Mouse (Mus musculus): ENCODE data around the gene Mrpl39. TPM values are rescaled to one million over a fixed set of nuclear protein-coding genes. Genes with fewer than 3 reads are reported as not detected.

The Mrpl39 gene
- polyA plus RNA-seq, 2 experiments = 39.1 to 46.1 TPM

DNA sequence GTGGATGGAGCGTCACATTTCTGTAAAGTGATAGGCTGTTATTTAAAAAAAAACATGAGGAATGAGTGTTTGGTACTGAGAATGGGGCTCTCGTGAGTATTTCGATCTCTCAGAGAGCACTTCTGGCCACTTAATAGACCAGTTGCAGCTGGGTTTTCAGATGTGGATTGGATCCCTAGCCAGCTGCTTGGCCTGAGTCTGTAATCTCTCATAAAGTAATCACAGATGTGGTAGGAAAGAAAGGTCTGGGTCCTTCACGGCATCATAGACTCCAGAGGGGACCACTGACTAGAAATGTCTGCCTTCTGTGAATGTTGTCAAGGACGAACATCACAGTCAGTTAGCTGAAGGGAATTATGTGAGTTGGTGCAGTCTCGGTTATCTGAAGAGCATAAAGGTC lies 42.9 kb upstream of the Mrpl39 start:
- H3K4me3 ChIP-seq (replicated peaks; ENCODE audit: low read length) = no peak overlapping the region
- peaks cover 17% of the 10 kb centered on the region for H3K27me3 ChIP-seq (ENCODE audit: control insufficient read depth, insufficient read depth, low read length)
- peaks cover 3% of the 10 kb centered on the region; the same call in 1 of the 2 replicates for H3K4me1 ChIP-seq (ENCODE audit: control insufficient read depth, insufficient read depth, low read length)
- H3K4me2 ChIP-seq (replicated peaks; ENCODE audit: low read depth, low read length, severe bottlenecking) = no peak overlapping the region
- TF ChIP-seq POLR2A (IDR thresholded peaks at IDR 0.05; ENCODE audit: borderline replicate concordance, extremely low read depth, insufficient read depth, insufficient read length) = no peak
- no peak for ATAC-seq (ENCODE audit: low FRiP score, low read depth)
- H3K36me3 ChIP-seq (ENCODE audit: control insufficient read depth, insufficient read depth, low read length) = no peaks in the 10 kb centered on the region
- no peaks in the 10 kb centered on the region for H3K9me3 ChIP-seq (ENCODE audit: control insufficient read depth, low read length)
- WGBS = 62% methylated on average over 6 of the region's 6 CpGs
- DNase-seq (ENCODE audit: low spot score) = no peak
- H3K9ac ChIP-seq (ENCODE audit: low read depth, low read length, severe bottlenecking) = no peak overlapping the region
- no peak overlapping the region for H3K27ac ChIP-seq (replicated peaks; ENCODE audit: low read depth, low read length)

DNA sequence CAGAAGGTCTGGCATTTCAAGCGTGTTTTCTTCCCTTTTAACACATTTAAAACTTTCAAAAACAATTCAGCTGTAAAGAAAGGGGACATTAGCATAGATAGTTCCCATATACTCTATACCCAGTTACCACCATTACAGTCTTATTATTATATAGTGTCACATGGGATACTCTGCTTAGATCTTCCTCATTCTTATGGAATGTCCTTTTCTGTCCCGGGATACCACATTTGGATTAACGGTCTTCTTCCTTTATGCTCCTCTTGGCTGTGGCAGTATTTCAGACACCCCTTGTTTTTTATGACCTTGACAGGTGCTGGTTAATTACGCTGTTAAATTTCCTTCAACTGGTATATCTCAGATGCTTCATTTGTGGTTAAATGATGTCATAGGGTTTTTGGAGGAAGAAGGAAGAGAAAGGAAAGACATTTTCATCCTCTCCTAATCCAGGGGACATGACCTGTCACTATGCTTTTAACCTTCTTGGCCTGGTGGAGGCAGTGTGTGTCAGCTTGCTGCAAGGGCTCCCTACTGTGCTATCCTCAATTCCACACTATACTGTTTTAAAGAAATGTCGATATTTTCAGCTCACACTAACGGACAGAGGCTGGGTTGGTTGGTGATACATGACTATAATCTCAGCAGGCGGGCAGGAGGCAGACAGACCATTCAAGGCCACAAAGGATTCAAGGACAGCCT lies 40.7 kb upstream of the Mrpl39 start:
- no peak overlapping the region for H3K4me3 ChIP-seq (replicated peaks; ENCODE audit: low read length)
- H3K36me3 ChIP-seq (ENCODE audit: control insufficient read depth, insufficient read depth, low read length) = no peaks in the 10 kb centered on the region
- no peak overlapping the region for H3K4me2 ChIP-seq (replicated peaks; ENCODE audit: low read depth, low read length, severe bottlenecking)
- WGBS = 50% methylated on average over 7 of the region's 7 CpGs
- no peak overlapping the region for H3K27ac ChIP-seq (replicated peaks; ENCODE audit: low read depth, low read length)
- peaks cover 7% of the 10 kb centered on the region; the same call in 1 of the 2 replicates for H3K4me1 ChIP-seq (ENCODE audit: control insufficient read depth, insufficient read depth, low read length)
- DNase-seq (ENCODE audit: low spot score) = no peak
- H3K27me3 ChIP-seq (ENCODE audit: control insufficient read depth, insufficient read depth, low read length) = peaks cover 17% of the 10 kb centered on the region
- H3K9ac ChIP-seq (ENCODE audit: low read depth, low read length, severe bottlenecking) = no peak overlapping the region
- ATAC-seq (ENCODE audit: low FRiP score, low read depth) = no peak
- no peak for TF ChIP-seq POLR2A (IDR thresholded peaks at IDR 0.05; ENCODE audit: borderline replicate concordance, extremely low read depth, insufficient read depth, insufficient read length)
- H3K9me3 ChIP-seq (ENCODE audit: control insufficient read depth, low read length) = no peaks in the 10 kb centered on the region

DNA sequence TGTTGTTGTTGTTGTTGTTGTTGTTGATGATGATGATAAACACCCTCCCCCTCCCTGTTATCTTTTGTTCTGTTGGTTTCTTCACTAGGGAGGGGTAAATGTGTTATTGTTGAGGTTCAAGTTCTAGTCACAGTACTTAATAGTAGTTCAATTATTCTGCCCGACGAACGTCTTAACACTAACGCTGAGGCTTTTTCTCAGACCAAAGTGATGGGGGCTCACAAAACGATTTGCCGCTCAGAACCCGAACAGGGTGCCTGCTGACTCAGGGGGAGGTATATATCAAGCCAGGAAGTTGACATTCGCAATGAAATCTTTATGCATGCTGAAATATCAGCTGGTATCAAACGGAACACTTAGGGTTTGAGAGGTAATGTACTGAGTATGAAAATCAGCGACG lies 39.8 kb upstream of the Mrpl39 start:
- DNase-seq (ENCODE audit: low spot score) = no peak
- TF ChIP-seq POLR2A (IDR thresholded peaks at IDR 0.05; ENCODE audit: borderline replicate concordance, extremely low read depth, insufficient read depth, insufficient read length) = no peak

DNA sequence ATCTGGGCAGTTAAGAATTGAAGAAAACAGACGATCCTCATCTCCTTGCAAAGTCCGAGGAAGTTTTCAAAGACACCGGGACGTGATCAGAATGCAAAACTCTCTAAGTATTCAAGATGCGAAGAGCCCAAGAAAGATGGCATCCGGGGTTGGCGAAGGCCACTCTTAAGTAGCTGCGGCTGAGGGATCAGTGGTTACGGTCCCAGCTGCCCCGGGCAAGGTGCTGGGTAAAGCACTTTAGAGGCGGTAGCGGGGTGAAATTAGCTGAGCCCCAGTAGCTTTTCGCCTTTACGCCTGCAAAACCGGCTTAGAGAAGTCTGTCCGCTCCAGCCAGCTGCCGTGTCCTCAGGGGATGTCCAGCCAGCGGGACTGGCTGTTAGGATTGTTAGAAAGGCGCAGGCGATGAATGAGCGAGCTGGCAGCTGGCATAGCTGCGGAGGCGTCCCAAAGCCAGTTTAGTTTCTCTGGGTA lies 39.3 kb upstream of the Mrpl39 start:
- H3K9ac ChIP-seq (ENCODE audit: low read depth, low read length, severe bottlenecking) = peak overlapping the region; percentile 51
- H3K9me3 ChIP-seq (ENCODE audit: control insufficient read depth, low read length) = no peaks in the 10 kb centered on the region
- WGBS = under 1% methylated on average over 23 of the region's 23 CpGs
- H3K27me3 ChIP-seq (ENCODE audit: control insufficient read depth, insufficient read depth, low read length) = peaks cover 17% of the 10 kb centered on the region
- no peak overlapping the region for H3K27ac ChIP-seq (replicated peaks; ENCODE audit: low read depth, low read length)
- DNase-seq (ENCODE audit: low spot score) (peak; percentile 64), ATAC-seq (ENCODE audit: low FRiP score, low read depth) (peak; percentile 32; the same call in 1 of the 2 replicates)
- peak overlapping the region; percentile 62 for H3K4me3 ChIP-seq (replicated peaks; ENCODE audit: low read length)
- no peak for TF ChIP-seq POLR2A (IDR thresholded peaks at IDR 0.05; ENCODE audit: borderline replicate concordance, extremely low read depth, insufficient read depth, insufficient read length)
- peak overlapping the region; percentile 91 for H3K4me2 ChIP-seq (replicated peaks; ENCODE audit: low read depth, low read length, severe bottlenecking)
- H3K36me3 ChIP-seq (ENCODE audit: control insufficient read depth, insufficient read depth, low read length) = no peaks in the 10 kb centered on the region
- peaks cover 7% of the 10 kb centered on the region; the same call in 1 of the 2 replicates for H3K4me1 ChIP-seq (ENCODE audit: control insufficient read depth, insufficient read depth, low read length)

More for the DNA sequence above, 39.8 kb upstream of the Mrpl39 start:
- Histone ChIP-seq H3K9me3 (ENCODE audit: control insufficient read depth, low read length) (no peaks in the 10 kb centered on the region), H3K4me2 (replicated peaks; ENCODE audit: low read depth, low read length, severe bottlenecking) (peak overlapping the region; percentile 91), H3K36me3 (ENCODE audit: control insufficient read depth, insufficient read depth, low read length) (no peaks in the 10 kb centered on the region), H3K27ac (replicated peaks; ENCODE audit: low read depth, low read length) (no peak overlapping the region), H3K27me3 (ENCODE audit: control insufficient read depth, insufficient read depth, low read length) (peaks cover 17% of the 10 kb centered on the region), H3K4me3 (replicated peaks; ENCODE audit: low read length) (peak overlapping the region; percentile 62), H3K9ac (ENCODE audit: low read depth, low read length, severe bottlenecking) (no peak overlapping the region), H3K4me1 (ENCODE audit: control insufficient read depth, insufficient read depth, low read length) (peaks cover 7% of the 10 kb centered on the region; the same call in 1 of the 2 replicates)
- WGBS = 34% methylated on average over 11 of the region's 11 CpGs
- no peak for ATAC-seq (ENCODE audit: low FRiP score, low read depth)

DNA sequence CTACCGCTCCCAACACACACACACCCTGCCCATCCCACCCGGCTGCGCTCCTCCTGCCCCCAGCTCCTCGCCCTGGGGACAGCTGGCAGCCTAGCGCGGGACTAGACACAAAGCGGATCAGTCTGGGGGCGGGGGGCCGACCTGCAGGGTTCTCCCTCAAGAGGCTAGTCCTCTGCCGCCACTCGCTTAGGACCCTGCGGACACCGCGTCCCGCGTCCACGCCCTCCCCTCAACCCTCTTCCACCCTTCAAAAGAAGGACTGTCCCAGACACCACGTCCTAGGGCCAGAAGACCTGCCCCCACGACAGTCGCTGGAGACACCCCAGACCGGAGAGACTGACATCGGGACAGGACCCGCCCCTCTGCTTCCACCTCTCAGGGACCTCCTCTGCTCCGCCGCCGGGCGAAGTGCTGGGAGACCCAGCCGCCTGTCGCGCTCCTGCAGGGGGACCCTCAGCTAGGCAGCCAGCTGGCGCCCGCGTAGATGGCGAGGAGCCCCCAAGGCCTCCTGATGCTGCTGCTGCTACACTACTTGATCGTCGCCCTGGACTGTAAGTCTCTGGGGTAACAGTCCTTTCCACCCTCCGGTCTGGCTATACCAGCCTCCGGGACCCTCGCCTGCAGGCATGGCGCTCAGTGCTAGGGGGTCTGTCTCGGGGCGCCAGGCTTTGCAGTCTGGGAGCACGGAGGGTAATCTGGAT lies 38.6 kb upstream of the Mrpl39 start, which contains the start of gene Jam2:
Gene Jam2 (plus strand): TSS at position 121 of the 701 bp plus-strand sequence.
- H3K4me1 ChIP-seq (ENCODE audit: control insufficient read depth, insufficient read depth, low read length) = peaks cover 7% of the 10 kb centered on the region; the same call in 1 of the 2 replicates
- H3K9ac ChIP-seq (ENCODE audit: low read depth, low read length, severe bottlenecking) = peak within 1 kb of the TSS; percentile 51
- DNase-seq (ENCODE audit: low spot score) (peak; percentile 38), ATAC-seq (ENCODE audit: low FRiP score, low read depth) (peak; percentile 84)
- TF ChIP-seq POLR2A (IDR thresholded peaks at IDR 0.05; ENCODE audit: borderline replicate concordance, extremely low read depth, insufficient read depth, insufficient read length) = no peak
- no peaks in the 10 kb centered on the region for H3K36me3 ChIP-seq (ENCODE audit: control insufficient read depth, insufficient read depth, low read length)
- H3K9me3 ChIP-seq (ENCODE audit: control insufficient read depth, low read length) = no peaks in the 10 kb centered on the region
- peaks cover 17% of the 10 kb centered on the region for H3K27me3 ChIP-seq (ENCODE audit: control insufficient read depth, insufficient read depth, low read length)
- peak within 1 kb of the TSS; percentile 91 for H3K4me2 ChIP-seq (replicated peaks; ENCODE audit: low read depth, low read length, severe bottlenecking)
- peak within 1 kb of the TSS; percentile 62 for H3K4me3 ChIP-seq (replicated peaks; ENCODE audit: low read length)
- under 1% methylated on average over 31 of the region's 43 CpGs for WGBS
- no peak within 1 kb of the TSS for H3K27ac ChIP-seq (replicated peaks; ENCODE audit: low read depth, low read length)
